Mouse (Mus musculus) heart, adult 2 months (tissue): ENCODE results near the gene Mlec.

Experiments used
- EP300 ChIP-seq: fragments of 200-500 bp; IDR thresholded peaks from 2 replicates; pipeline ENCODE4 v1.6.1; 2011; ENCODE audit warnings: low read depth, low read length, control low read depth; ENCODE audit not compliant: insufficient read depth
- POLR2A ChIP-seq: fragments of 200-500 bp; IDR thresholded peaks from 2 replicates; pipeline ENCODE4 v1.6.1; 2011; ENCODE audit warnings: mild to moderate bottlenecking, low read depth, low read length, control low read depth; ENCODE audit not compliant: insufficient read depth

- no peak for TF ChIP-seq POLR2A
- no peak for TF ChIP-seq EP300
These were observed 43.5 kb downstream of the Mlec start for GRCm38 (mm10) chr5:115114501-115114900.
